Mouse (Mus musculus) E14TG2a.4 (cell line): Measurements from ENCODE around the gene Fam69a.
"Not testable (repeated sequence)": the region's sequence is repeated elsewhere in the genome, so short reads cannot be mapped to it uniquely, and the experiment has no call there.

ENCODE experiments used
- H3K27me3 ChIP-seq: 2 replicates; pipeline ENCODE4 v1.6.1; 2014; ENCODE audit warnings: low read length, control low read depth; ENCODE audit not compliant: insufficient read depth
- H3K36me3 ChIP-seq: 2 replicates; pipeline ENCODE4 v1.6.1; 2014; ENCODE audit warnings: low read length, control low read depth; ENCODE audit not compliant: insufficient read depth
- H3K4me1 ChIP-seq: replicated peaks from 2 replicates; pipeline ENCODE4 v1.6.1; 2014; ENCODE audit warnings: low read depth, low read length, control low read depth
- H3K4me3 ChIP-seq: replicated peaks from 2 replicates; pipeline ENCODE4 v1.5.1; 2014; ENCODE audit warnings: mild to moderate bottlenecking, low read length
- H3K9me3 ChIP-seq: 2 replicates; pipeline ENCODE4 v1.6.1; 2014; ENCODE audit warnings: low read length, control low read depth
- CTCF ChIP-seq: conservative IDR thresholded peaks from 2 replicates; pipeline ENCODE4 v1.5.1; 2014; ENCODE audit warnings: low read length
- NANOG ChIP-seq: IDR thresholded peaks from 2 replicates; pipeline ENCODE4 v1.6.1; 2014; ENCODE audit warnings: borderline replicate concordance, low read length, mixed read lengths
- POU5F1 ChIP-seq: IDR thresholded peaks from 2 replicates; pipeline ENCODE4 v1.6.1; 2014; ENCODE audit warnings: low read length, borderline replicate concordance

Gene Fam69a

DNA sequence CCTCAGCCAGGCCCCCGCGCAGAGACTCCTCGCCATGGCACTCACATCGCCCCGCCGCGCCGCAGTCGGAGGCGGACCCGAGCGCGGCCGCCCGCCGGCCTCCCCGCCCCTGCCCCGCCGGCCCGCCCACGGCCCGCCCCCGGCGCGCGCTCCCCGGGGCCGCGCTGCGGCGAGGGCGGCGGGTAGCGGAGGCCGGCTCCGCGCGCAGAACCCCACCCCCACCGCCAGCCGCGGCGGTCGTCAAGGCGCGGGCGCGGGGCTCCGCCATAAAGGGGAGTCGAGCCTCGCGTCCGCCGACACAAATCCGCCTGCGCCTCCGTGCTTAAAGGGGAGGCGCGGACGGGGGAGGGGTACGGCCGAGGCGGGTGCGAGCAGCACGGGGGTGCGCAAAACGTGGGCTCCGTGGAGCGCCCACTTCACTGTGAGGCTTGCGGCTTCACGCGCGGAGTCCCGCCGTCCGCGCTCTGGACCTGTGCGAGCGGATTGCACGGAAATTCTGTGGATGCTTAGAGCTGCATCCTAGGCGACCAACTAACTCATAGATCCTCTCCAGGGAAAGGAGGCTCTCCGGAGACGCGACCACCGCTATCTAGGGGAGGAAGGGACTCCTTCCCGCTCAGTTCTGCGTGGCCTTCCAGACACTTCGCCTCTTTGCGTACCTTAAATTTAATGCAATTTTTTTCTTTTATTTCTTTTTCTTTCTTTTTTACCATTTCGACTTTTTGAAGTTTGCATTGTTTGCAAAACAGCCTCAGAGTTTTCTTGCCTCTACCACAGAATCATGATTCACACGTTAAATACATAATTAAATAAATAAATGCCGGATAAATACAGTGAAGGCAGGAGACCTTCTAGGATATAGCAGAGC lies at the start of gene Fam69a:
Gene Fam69a, minus strand, starts transcription at position 119 of the 868 bp plus-strand sequence.
- no peaks in the 10 kb centered on the region for H3K36me3 ChIP-seq
- TF ChIP-seq NANOG (no peak), CTCF (no peak), POU5F1 (no peak)
- peak within 1 kb of the TSS; percentile 92 for H3K4me3 ChIP-seq
- peaks cover 11% of the 10 kb centered on the region for H3K27me3 ChIP-seq
- H3K9me3 ChIP-seq, result no peaks in the 10 kb centered on the region
- peaks cover 14% of the 10 kb centered on the region for H3K4me1 ChIP-seq

DNA sequence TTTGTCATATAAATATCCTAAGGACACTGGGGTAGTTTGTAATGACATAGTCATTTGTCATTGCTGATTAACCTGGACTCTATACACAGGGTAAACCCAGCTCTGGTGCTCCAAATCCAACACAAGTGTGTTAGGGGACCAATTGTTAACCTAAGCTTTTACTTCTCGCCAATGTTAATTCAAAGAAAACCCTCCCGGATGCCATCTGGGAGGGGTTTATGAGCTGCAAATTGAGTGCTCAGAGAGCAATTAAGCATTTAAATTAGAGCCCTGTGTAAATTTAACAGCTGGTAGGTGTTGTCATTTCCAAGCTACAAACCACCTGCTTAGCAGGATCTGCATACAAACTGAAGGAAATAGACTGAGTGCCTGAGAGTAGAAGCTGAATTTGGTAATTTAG lies 48.6 kb upstream of the Fam69a start:
- Histone ChIP-seq H3K4me1 (peaks cover 47% of the 10 kb centered on the region), H3K4me3 (no peak overlapping the region), H3K36me3 (no peaks in the 10 kb centered on the region), H3K9me3 (no peaks in the 10 kb centered on the region), H3K27me3 (no peaks in the 10 kb centered on the region)
- TF ChIP-seq NANOG, result peak; percentile 78
- no peak for TF ChIP-seq POU5F1
- no peak for TF ChIP-seq CTCF

- no peak overlapping the region for H3K4me3 ChIP-seq
- H3K9me3 ChIP-seq, result 0 out of 2 replicates have a peak, but pooled peaks cover 2% of the 10 kb centered on the region
- no peaks in the 10 kb centered on the region for H3K36me3 ChIP-seq
- H3K27me3 ChIP-seq, result no peaks in the 10 kb centered on the region
- TF ChIP-seq CTCF (peak; percentile 52), NANOG (no peak), POU5F1 (no peak)
- peaks cover 36% of the 10 kb centered on the region for H3K4me1 ChIP-seq
Observed at GRCm38 (mm10) chr5:108034194-108034593, 47.3 kb upstream of the Fam69a start.

- 0 out of 2 replicates have a peak, but pooled peaks cover 3% of the 10 kb centered on the region for H3K9me3 ChIP-seq
- no peaks in the 10 kb centered on the region for H3K36me3 ChIP-seq
- H3K27me3 ChIP-seq, result no peaks in the 10 kb centered on the region
- H3K4me3 ChIP-seq, result no peak overlapping the region
- peaks cover 24% of the 10 kb centered on the region for H3K4me1 ChIP-seq
- TF ChIP-seq NANOG, result no peak
- no peak for TF ChIP-seq POU5F1
- no peak for TF ChIP-seq CTCF
Observed at GRCm38 (mm10) chr5:108031267-108031666, 44.4 kb upstream of the Fam69a start.

GRCm38 (mm10) chr5:108029968-108030367 lies 43.1 kb upstream of the Fam69a start:
- H3K27me3 ChIP-seq, result no peaks in the 10 kb centered on the region
- 0 out of 2 replicates have a peak, but pooled peaks cover 3% of the 10 kb centered on the region for H3K9me3 ChIP-seq
- peaks cover 11% of the 10 kb centered on the region for H3K4me1 ChIP-seq
- TF ChIP-seq NANOG (no peak), CTCF (peak; percentile 57)
- H3K36me3 ChIP-seq, result no peaks in the 10 kb centered on the region
- H3K4me3 ChIP-seq, result no peak overlapping the region

DNA sequence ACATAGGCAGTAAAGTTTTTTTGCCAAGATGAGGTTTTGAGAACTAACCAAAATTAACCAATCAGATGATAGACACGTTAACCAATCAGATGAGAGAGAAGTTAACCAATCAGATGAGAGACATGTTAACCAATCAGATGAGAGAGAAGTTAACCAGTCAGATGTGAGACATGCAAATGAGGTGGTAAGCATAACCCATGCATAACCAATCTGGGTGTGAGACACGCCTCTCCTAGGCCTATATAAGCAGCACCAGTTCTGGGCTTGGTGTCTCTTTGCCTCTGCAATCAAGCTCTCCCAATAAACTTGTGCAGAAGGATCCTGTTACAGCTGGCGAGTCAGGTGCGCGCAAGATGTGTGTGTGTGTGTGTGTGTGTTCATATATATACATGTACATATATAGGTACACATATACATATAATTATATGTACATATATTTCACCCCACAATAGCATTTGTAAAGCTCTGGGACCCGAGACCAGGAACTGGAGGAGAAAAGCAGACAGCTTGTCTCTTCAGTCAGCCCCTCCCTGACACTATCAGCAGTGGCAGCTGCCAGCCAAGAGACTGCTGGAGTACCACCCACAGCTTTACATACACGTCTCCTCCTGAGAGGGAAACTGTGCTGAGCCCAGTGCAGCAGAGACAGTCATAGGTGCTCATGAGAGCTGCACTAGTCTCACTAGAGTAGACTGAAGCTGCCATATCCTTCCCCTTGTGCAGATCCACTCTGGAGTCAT lies 42.1 kb upstream of the Fam69a start:
- H3K4me3 ChIP-seq, H3K4me1 ChIP-seq, H3K9me3 ChIP-seq, H3K36me3 ChIP-seq, H3K27me3 ChIP-seq: not testable (repeated sequence)

GRCm38 (mm10) chr5:108028230-108028629 lies 41.3 kb upstream of the Fam69a start:
- H3K36me3 ChIP-seq, result no peaks in the 10 kb centered on the region
- H3K4me1 ChIP-seq, result 0 out of 2 replicates have a peak, but pooled peaks cover 5% of the 10 kb centered on the region
- TF ChIP-seq POU5F1 (no peak), CTCF (no peak), NANOG (no peak)
- 0 out of 2 replicates have a peak, but pooled peaks cover 3% of the 10 kb centered on the region for H3K9me3 ChIP-seq
- H3K27me3 ChIP-seq, result no peaks in the 10 kb centered on the region
- no peak overlapping the region for H3K4me3 ChIP-seq

- no peak for TF ChIP-seq CTCF
- no peak for TF ChIP-seq POU5F1
- no peak for TF ChIP-seq NANOG
- Histone ChIP-seq H3K4me1 (peaks cover 12% of the 10 kb centered on the region), H3K9me3 (no peaks in the 10 kb centered on the region), H3K36me3 (no peaks in the 10 kb centered on the region), H3K27me3 (no peaks in the 10 kb centered on the region), H3K4me3 (no peak overlapping the region)
Observed at GRCm38 (mm10) chr5:108021346-108021745, 34.5 kb upstream of the Fam69a start.

DNA sequence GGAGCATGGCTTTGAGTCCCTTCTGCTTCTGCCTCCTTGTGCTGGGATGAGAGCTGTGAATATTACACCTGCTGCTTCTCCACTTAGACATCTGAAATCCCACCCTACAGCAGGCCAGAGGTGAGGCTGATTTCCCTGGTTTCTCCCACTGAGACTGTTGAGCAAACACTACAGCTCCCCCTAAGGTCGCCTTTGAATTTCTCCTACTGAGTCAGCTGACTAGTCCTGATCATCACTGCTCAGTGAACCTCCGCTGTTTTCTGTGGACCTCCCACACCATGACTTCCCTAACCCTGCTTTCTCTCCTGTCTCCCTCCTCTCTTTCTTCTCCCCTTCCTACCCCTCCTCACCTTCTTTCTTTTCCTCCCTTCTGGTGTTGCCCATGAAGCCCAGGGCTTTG lies 32.5 kb upstream of the Fam69a start:
- H3K4me3 ChIP-seq, result no peak overlapping the region
- peaks cover 18% of the 10 kb centered on the region for H3K4me1 ChIP-seq
- H3K9me3 ChIP-seq, result peaks cover 11% of the 10 kb centered on the region
- H3K27me3 ChIP-seq, result no peaks in the 10 kb centered on the region
- no peaks in the 10 kb centered on the region for H3K36me3 ChIP-seq
- TF ChIP-seq NANOG, result no peak
- TF ChIP-seq POU5F1, result no peak
- TF ChIP-seq CTCF, result no peak
